Mouse (Mus musculus) olfactory bulb, adult 2 months (tissue): ENCODE measurements at regions not wholly inside any gene's neighbourhood (a gene's known extent, or its start where the extent isn't known, plus 50 kb on each side); places are given as distances from the start of the nearest gene placed in this dataset.

Source experiments
- CTCF ChIP-seq: fragments of 200-500 bp; IDR thresholded peaks from 2 replicates; pipeline ENCODE4 v1.5.1; 2012; ENCODE audit warnings: low read depth, mild to moderate bottlenecking, low read length, moderate library complexity; ENCODE audit not compliant: insufficient read depth
- POLR2A ChIP-seq: fragments of 200-500 bp; IDR thresholded peaks from 2 replicates; pipeline ENCODE4 v1.6.1; 2012; ENCODE audit warnings: mild to moderate bottlenecking, low read depth, low read length, moderate library complexity; ENCODE audit not compliant: insufficient read depth

GRCm38 (mm10) chr1:158119708-158120107 lies 236.4 kb downstream of the Brinp2 start:
- TF ChIP-seq CTCF: no peak
- no peak for TF ChIP-seq POLR2A
